Mouse (Mus musculus) spleen, postnatal 0 days (tissue): ENCODE results near the gene Mgam. TPM values are rescaled to one million over a fixed set of nuclear protein-coding genes. Genes with fewer than 3 reads are reported as not detected.

Experiments
- polyA plus RNA-seq: library from polyadenylated mRNA; unstranded; fragments of >200 nt; fragmentation: Nextera tagmentation; extraction: Ambion mirVana; gene quantifications from 2 replicates; pipeline ENCODE4 v1.2.1, GENCODE M21; 2015

Gene Mgam
- 0.46 and 1.3 TPM in 2 replicates for polyA plus RNA-seq

GRCm38 (mm10) chr6:40628406-40629000 is at the start of gene Mgam:
Gene Mgam (plus strand): TSS chr6:40628831.

DNA sequence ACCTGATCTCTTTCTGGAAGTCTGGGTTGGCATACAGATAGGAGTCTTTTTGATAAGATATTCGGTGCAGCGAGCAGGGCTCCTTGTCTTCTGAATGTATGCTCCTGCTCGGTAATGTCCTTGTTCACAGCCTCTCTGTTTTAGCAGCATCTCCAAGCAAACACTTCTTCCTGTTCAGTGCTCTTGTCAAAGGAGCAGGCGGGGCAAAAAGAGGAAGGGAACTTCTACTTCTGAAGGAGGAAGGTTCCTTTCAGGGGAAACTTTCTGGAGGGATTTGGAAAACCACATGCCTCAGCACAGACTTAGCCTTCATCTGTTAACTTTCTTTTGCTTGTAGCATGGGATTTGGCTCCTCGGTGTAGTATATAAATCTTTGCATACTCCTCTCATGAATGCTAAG is 43.0 kb upstream of the Mgam start, which contains the start of gene Clec5a:
Gene Clec5a (minus strand): TSS at position 177 of the 400 bp plus-strand sequence.

DNA sequence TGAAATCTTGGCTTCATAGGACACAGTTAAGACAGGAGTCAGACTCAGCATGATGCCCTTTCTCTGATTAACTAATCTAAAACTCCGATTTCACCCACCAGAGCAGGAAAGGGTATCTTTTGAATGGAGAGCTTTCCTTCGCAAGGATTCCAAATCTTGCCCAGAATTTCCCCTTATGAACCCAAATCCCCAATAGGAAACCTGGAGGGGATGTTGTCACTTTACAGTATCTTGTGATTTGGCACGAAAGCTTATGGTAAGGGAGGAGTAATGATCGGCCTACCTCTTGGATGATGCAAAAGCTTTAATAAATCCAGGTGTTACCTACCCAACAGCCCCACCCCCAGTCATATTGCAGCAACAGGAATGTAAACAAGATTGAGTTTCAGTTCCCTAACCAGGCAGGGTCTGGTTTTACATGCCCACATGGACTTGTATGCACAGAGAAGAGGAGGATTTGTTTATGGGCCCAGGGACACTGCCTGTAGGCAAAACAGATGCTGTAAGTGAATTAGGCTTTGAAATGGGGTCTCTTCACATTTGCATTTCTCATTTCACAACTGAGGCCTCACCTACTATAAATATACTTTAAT is 15.3 kb upstream of the Mgam start, which contains the start of gene Tas2r138:
Gene Tas2r138 (minus strand): TSS at position 51 of the 593 bp plus-strand sequence.

Other genes starting within 250 kb of the Mgam start
- gene E330009J07Rik, start 192.7 kb upstream of the Mgam start, polyA plus RNA-seq, result 2.9 and 5.0 TPM in 2 replicates
- gene Wee2, start 189.7 kb upstream of the Mgam start, polyA plus RNA-seq, result not detected in 2 replicates
- 93.6 and 104 TPM in 2 replicates for gene Ssbp1, start 157.5 kb upstream of the Mgam start, polyA plus RNA-seq
- not detected in 2 replicates for gene Tas2r137, start 137.6 kb upstream of the Mgam start, polyA plus RNA-seq
- not detected in 2 replicates for gene Tas2r108, start 135.3 kb upstream of the Mgam start, polyA plus RNA-seq
- gene Prss37, start 109.3 kb upstream of the Mgam start, polyA plus RNA-seq, result not detected in 2 replicates
- gene Olfr461, start 73.8 kb upstream of the Mgam start, polyA plus RNA-seq, result not detected in 2 replicates
- not detected in 2 replicates for gene Olfr460, start 59.3 kb upstream of the Mgam start, polyA plus RNA-seq
- gene Clec5a, start 43.0 kb upstream of the Mgam start, polyA plus RNA-seq, result 15.6 and 22.9 TPM in 2 replicates
- gene Tas2r138, start 15.5 kb upstream of the Mgam start, polyA plus RNA-seq, result not detected in 2 replicates